Mouse (Mus musculus) adrenal gland, adult 8-10 months (tissue): ENCODE measurements around the gene Ddr1. TPM values are rescaled to one million over a fixed set of nuclear protein-coding genes. Genes with fewer than 3 reads are reported as not detected.
A peak's percentile ranks its signal among the peaks of the same experiment; 100 is the strongest.
"Not testable (repeated sequence)": the region's sequence is repeated elsewhere in the genome, so short reads cannot be mapped to it uniquely, and the experiment has no call there.

Experiments
- DNase-seq: peaks from one replicate; pipeline ENCODE4 v3.0.0; 2022
- total RNA-seq, 4 experiments: library from RNA; stranded (reverse); gene quantifications; 2 replicates each; pipeline ENCODE4 v1.2.4; 2022

Ddr1 gene
- 10 to 100 TPM; 40.1 to 81.5 (median 56.4) TPM for total RNA-seq

- no peak for DNase-seq
Measured at GRCm38 (mm10) chr17:35704621-35705464, at the start of gene Ddr1. TSS of gene Ddr1 (minus strand) at chr17:35704621.

GRCm38 (mm10) chr17:35753668-35754067 lies 49.2 kb upstream of the Ddr1 start:
- DNase-seq = no peak

DNA sequence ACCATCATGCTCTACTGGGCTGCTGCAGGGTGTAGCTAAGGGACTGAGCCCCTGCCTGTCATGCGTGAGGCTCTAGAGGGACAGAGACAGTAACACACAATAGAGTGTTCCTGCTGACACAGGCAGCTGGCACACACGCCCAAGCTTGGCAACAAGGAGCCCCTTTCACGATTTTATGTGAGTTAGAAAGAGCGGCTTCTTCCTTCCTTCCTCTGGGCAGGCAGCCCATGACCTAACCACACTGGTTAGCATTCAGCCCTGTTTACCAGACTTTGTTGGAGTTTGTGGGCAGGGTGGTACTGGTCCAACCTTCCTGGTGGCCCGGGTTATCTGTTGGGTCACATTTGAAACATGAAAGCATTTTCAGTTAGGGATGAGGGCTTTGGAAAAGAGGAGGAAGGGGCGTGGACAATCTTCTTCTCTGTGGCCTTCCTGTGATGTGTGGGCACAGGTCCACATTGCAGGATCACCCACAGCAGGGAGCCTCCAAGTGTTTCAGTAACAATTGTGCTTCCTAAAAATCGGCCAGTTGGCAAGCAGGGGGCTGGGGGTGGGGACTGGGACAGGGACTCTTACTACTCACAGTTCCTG lies 47.9 kb upstream of the Ddr1 start:
- DNase-seq = no peak

GRCm38 (mm10) chr17:35749685-35750084 lies 45.3 kb upstream of the Ddr1 start:
- no peak for DNase-seq

- DNase-seq = peak; percentile 58
Measured at GRCm38 (mm10) chr17:35744361-35744760, 39.9 kb upstream of the Ddr1 start.

GRCm38 (mm10) chr17:35742948-35743347 lies 38.5 kb upstream of the Ddr1 start:
- DNase-seq = no peak

- no peak for DNase-seq
Measured at GRCm38 (mm10) chr17:35741589-35742226, 37.3 kb upstream of the Ddr1 start.

- no peak for DNase-seq
Measured at GRCm38 (mm10) chr17:35740276-35740880, 36.0 kb upstream of the Ddr1 start.

DNA sequence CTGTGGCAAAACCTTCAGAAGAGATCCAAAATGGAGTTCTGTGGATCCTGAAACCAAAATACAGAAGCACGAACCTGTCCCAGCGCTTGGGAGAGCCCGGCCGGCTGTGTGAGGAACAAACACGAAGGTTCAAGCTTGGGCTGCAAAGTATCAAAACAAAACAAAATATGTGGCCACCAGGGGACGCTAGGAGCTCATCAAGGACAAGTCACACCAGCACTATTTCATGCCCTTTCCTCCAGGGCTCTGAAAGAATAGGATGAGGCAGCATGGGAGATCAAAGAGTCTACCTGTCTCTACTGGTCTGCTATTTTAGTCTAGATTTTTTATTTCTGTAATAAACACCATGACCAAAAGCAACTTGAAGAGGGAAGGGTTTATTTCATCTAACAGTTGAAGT lies 35.3 kb upstream of the Ddr1 start:
- peak; percentile 82 for DNase-seq

- peak; percentile 77 for DNase-seq
Measured at GRCm38 (mm10) chr17:35737743-35738142, 33.3 kb upstream of the Ddr1 start.

- DNase-seq = peak; percentile 65
Measured at GRCm38 (mm10) chr17:35736280-35736960, 32.0 kb upstream of the Ddr1 start.

GRCm38 (mm10) chr17:35734478-35734877 lies 30.1 kb upstream of the Ddr1 start:
- no peak for DNase-seq

- no peak for DNase-seq
Measured at GRCm38 (mm10) chr17:35733398-35733797, 29.0 kb upstream of the Ddr1 start.

DNA sequence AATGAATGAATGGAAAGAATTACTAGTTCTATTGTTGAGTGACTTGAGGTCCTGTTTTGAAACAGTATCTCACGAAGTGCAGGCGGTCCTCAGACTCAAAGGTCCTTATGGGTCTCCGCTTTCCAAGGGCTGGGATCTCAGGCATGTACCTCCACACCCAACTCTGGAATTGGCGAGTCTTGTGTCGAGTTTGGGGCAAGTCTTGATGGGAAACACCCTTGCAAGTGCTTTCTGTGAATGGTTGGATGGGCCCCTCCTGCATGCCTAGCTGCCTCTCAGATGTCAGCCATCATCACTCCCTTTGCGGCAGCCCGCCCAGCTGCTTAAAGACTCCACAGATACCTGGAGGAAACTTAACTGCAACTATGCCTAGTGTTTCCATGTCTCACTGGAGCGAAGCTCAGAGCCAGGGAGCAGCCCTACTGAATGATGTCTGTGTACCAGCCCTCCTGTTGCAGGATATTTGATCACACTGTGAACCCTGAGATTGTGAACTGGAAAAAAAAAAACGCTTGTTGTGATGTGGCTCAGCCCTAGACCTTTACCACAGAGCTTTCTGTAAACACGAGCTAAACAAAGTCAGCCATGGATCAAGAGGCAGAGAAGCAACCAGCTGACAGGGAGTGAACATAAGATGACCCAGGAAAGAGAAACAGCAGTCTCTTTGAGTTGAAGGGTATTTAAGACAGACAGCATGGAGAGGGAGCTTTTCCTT lies 27.2 kb upstream of the Ddr1 start:
- no peak for DNase-seq

GRCm38 (mm10) chr17:35730112-35730511 lies 25.7 kb upstream of the Ddr1 start:
- not testable (repeated sequence) for DNase-seq

GRCm38 (mm10) chr17:35728821-35729220 lies 24.4 kb upstream of the Ddr1 start:
- DNase-seq = no peak

- no peak for DNase-seq
Measured at GRCm38 (mm10) chr17:35727471-35728205, 23.2 kb upstream of the Ddr1 start.

GRCm38 (mm10) chr17:35727028-35727427 lies 22.6 kb upstream of the Ddr1 start:
- no peak for DNase-seq

GRCm38 (mm10) chr17:35725286-35726232 lies 21.1 kb upstream of the Ddr1 start:
- peak; percentile 88 for DNase-seq

DNA sequence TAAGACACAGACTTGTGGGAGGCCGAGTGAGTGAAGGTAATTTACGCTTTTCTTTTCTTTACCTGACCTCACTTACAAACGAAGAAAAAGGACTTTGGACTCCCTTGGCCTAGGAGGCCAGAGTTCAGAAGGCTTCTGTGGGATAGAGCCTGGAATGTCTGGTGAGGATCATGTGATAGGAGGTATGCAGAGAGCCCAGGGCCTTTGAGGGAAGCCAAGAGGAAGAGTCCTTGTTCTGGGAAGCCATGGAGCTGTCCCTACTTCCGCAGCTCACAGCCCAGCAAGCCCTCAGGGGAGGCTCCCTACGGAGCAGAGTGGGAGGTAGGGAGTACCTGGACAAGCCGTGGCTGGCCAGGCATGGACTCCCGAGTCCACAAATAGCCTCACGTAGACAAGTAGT lies 17.3 kb upstream of the Ddr1 start:
- no peak for DNase-seq
